Comparison of ENCODE assay signal across 8 mouse cellular contexts in the genomic region with DNA sequence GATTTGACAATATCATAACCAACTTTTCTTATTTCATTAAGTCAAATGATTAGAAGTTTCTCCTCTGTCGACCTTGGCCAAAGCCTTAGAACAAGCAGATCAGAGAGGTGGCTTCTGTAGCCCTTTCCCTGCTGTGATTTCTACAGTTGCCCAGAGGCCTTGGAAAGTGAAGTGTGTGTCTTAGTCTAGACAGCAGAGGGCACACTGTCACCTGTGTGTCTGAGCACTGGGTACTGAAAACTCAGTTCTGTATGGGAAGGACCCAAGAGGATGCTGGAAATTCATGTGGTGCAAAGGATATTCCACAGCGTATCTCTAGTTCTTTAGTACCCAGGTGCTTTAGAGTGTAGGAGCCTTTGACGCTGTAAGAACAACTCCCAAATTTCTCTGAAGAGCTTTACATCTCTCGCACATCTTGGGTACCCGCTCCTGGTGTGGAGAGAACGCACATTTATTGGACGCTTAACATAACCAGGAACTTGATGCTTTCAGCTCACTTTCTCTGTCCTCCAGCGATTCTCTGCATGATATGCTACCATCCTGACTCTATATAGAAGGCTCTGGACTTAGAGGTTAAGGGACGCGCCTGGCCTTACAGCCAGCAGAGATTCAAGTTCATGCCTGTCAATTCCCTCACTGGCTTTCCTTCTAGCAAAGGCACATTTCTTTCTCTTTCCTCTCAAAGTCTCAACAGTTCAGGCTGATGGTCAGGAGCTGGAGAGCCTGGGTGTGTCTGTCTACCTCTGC.
DNase-seq lines count a peak whose midpoint lies in the region; ATAC-seq and TF ChIP-seq lines count a peak whose summit lies in the region.

No protein-coding gene starts in this region.

- H3K4me2 ChIP-seq in midbrain, embryonic 11.5 days = no peak overlapping the region

- ATAC-seq in midbrain, embryonic 11.5 days (ENCODE audit: low FRiP score) = peak; percentile 91
- ATAC-seq in CD4-positive, CD25-positive, alpha-beta regulatory T cell, adult 4 months = no peak

- no peaks in the 10 kb centered on the region for H3K27me3 ChIP-seq in liver, adult 2 months (ENCODE audit: control insufficient read depth, insufficient read depth, low read length)
- peaks cover 3% of the 10 kb centered on the region; the same call in 1 of the 2 replicates for H3K27me3 ChIP-seq in midbrain, embryonic 11.5 days (ENCODE audit: control insufficient read depth, insufficient read depth, low read length)

- no peak overlapping the region for H3K27ac ChIP-seq in liver, adult 2 months (replicated peaks; ENCODE audit: insufficient read depth, low read depth, low read length)
- no peak overlapping the region for H3K27ac ChIP-seq in midbrain, embryonic 11.5 days (ENCODE audit: low read depth, low read length)

- no peaks in the 10 kb centered on the region for H3K79me2 ChIP-seq in liver, adult 2 months (ENCODE audit: control insufficient read depth, insufficient read depth, low read length)

- WGBS in liver, adult 2 months = 67% methylated on average over 10 of the region's 10 CpGs
- 60% methylated on average over 10 of the region's 10 CpGs for WGBS in midbrain, embryonic 11.5 days

- DNase-seq in liver, adult 2 months (ENCODE audit: extremely low read depth, low read depth, low spot score) = no peak
- DNase-seq in liver = no peak
- DNase-seq in cerebellum, adult 9-11 months = peak; percentile 28
- DNase-seq in frontal cortex, postnatal 36 days (ENCODE audit: low spot score in 2 of 2) = peak; percentile 24 to 68
- DNase-seq in layer of hippocampus, adult 9-10 months (ENCODE audit: low spot score) = peak; percentile 38
- peak; percentile 92 for DNase-seq in midbrain, embryonic 11.5 days (ENCODE audit: low spot score, missing footprints)
- DNase-seq in thymus, postnatal 10 days (ENCODE audit: low spot score in 2 of 2) = no peak

- TF ChIP-seq POLR2A in liver, adult 2 months (IDR thresholded peaks at IDR 0.05; ENCODE audit: extremely low read depth, insufficient read depth, low read length) = no peak

- H3K9me3 ChIP-seq in midbrain, embryonic 11.5 days (ENCODE audit: control insufficient read depth, low read length) = no peaks in the 10 kb centered on the region

- no peak overlapping the region for H3K9ac ChIP-seq in liver, adult 2 months (ENCODE audit: low read depth, low read length)
- H3K9ac ChIP-seq in midbrain, embryonic 11.5 days (ENCODE audit: low read length) = no peak overlapping the region

- no peaks in the 10 kb centered on the region for H3K4me1 ChIP-seq in liver, adult 2 months (ENCODE audit: control insufficient read depth, insufficient read depth, low read length)
- no peaks in the 10 kb centered on the region for H3K4me1 ChIP-seq in midbrain, embryonic 11.5 days (ENCODE audit: control insufficient read depth, insufficient read depth, low read length)

- TF ChIP-seq CTCF in liver, adult 2 months (IDR thresholded peaks at IDR 0.05; ENCODE audit: low read depth, low read length) = peak; percentile 18; the same call in 1 of the 2 replicates

- no peak overlapping the region for H3K4me3 ChIP-seq in liver, adult 2 months (ENCODE audit: insufficient read depth, low read depth, low read length)
- H3K4me3 ChIP-seq in midbrain, embryonic 11.5 days (ENCODE audit: low read depth, low read length) = no peak overlapping the region

- H3K36me3 ChIP-seq in liver, adult 2 months (ENCODE audit: control insufficient read depth, insufficient read depth, low read length) = no peaks in the 10 kb centered on the region
- no peaks in the 10 kb centered on the region for H3K36me3 ChIP-seq in midbrain, embryonic 11.5 days (ENCODE audit: control insufficient read depth, insufficient read depth, low read length)

Comparison
In these comparisons a context has a peak if more than half of its experiments do, and no peak if none do; other contexts are left out.
1. DNase-seq: peak in cerebellum, adult 9-11 months (single experiment), frontal cortex, postnatal 36 days (2 of 2), layer of hippocampus, adult 9-10 months (single experiment) and midbrain, embryonic 11.5 days (single experiment); none in liver, adult 2 months (single experiment), liver (single experiment) and thymus, postnatal 10 days (0 of 2).